Mouse (Mus musculus) E14TG2a.4 (cell line): ENCODE measurements at regions not wholly inside any gene's neighbourhood (a gene's known extent, or its start where the extent isn't known, plus 50 kb on each side); places are given as distances from the start of the nearest gene placed in this dataset.

Experiments used
- CTCF ChIP-seq: conservative IDR thresholded peaks from 2 replicates; pipeline ENCODE4 v1.5.1; 2014; ENCODE audit warnings: low read length
- NANOG ChIP-seq: IDR thresholded peaks from 2 replicates; pipeline ENCODE4 v1.6.1; 2014; ENCODE audit warnings: borderline replicate concordance, low read length, mixed read lengths
- POU5F1 ChIP-seq: IDR thresholded peaks from 2 replicates; pipeline ENCODE4 v1.6.1; 2014; ENCODE audit warnings: low read length, borderline replicate concordance

DNA sequence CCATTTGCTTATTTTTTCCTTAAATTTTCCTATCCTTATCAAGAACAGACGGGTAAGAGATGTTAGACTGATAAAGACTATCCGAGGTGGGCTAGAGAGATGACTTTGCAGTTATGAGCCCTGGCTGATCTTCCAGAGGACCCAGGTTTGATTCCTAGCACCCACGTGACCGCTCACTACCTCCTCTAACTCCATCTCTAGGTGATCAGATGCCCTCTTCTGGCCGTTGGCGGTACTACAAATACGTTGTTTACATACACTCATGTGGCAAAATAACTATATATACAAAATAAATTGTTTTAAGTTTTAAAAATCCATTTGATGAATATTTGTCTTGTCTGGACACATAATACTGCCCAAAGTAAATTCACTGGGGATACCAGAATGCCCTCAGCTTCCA is 604.6 kb downstream of the Adgrl2 start:
- peak; percentile 17; the same call in 1 of the 2 replicates for TF ChIP-seq CTCF
- TF ChIP-seq POU5F1: no peak
- no peak for TF ChIP-seq NANOG
